Mouse (Mus musculus): ENCODE measurements around the gene Msmp. TPM values are rescaled to one million over a fixed set of nuclear protein-coding genes. Genes with fewer than 3 reads are reported as not detected.

Msmp gene
- polyA plus RNA-seq, 1 experiment from 2014 or later, result 1.5 TPM

DNA sequence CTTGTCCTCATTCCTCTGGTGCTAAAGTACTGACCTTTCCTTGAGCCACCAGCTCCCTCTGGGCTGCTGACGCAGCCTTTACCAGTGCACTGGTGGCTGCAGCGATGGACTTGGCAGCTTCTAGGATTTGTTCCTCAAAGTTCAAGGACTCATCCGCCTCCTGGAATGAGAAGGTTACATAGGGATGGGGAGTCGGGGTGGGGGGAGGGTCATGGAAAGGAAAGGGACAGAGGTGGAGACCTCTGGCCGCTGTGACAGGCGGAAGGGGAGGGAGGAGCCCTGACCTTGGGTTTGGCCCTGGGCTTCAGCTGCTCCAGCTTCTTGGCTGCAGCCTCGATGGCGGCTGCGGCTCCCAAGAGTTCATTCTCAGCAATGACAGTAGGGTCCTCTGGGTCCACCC, 51.0 kb downstream of the Msmp start:
- Histone ChIP-seq H3K9ac (replicated peaks) (no peak overlapping the region), H3K4me1 (peaks cover 11% of the 10 kb centered on the region; the same call in 1 of the 2 replicates), H3K9me3 (replicated peaks) (no peaks in the 10 kb centered on the region), H3K4me3 (replicated peaks) (no peak overlapping the region), H3K27ac (replicated peaks) (no peak overlapping the region), H3K36me3 (peaks cover 72% of the 10 kb centered on the region), H3K4me2 (no peak overlapping the region), H3K27me3 (replicated peaks) (no peaks in the 10 kb centered on the region)
- 94% methylated on average over 9 of the region's 9 CpGs for WGBS
- ATAC-seq (ENCODE audit: low FRiP score), result no peak

Small RNA genes within 50 kb of the gene (microRNA-seq; reads per million reads assigned to microRNA genes)
- not detected for gene Gm25262

Other genes starting within 250 kb of the Msmp start
- 69.2 and 82.7 TPM in 2 replicates for gene Rusc2, start 202.5 kb downstream of the Msmp start, polyA plus RNA-seq (2015; fragmentation: Nextera tagmentation; extraction: Ambion mirVana)
- 1.7 and 2.6 TPM in 2 replicates for gene Fam166b, start 155.4 kb downstream of the Msmp start, polyA plus RNA-seq (2015; fragmentation: Nextera tagmentation; extraction: Ambion mirVana)
- gene Tesk1, start 142.6 kb downstream of the Msmp start, polyA plus RNA-seq (2015; fragmentation: Nextera tagmentation; extraction: Ambion mirVana), result 9.7 and 14.1 TPM in 2 replicates
- gene Cd72, start 129.9 kb downstream of the Msmp start, polyA plus RNA-seq (2015; fragmentation: Nextera tagmentation; extraction: Ambion mirVana), result 4.3 and 6.7 TPM in 2 replicates
- 1.9 TPM in 1 of 2 replicates, not detected in the other for gene Sit1, start 100.8 kb downstream of the Msmp start, polyA plus RNA-seq (2015; fragmentation: Nextera tagmentation; extraction: Ambion mirVana)
- gene Ccdc107, start 91.6 kb downstream of the Msmp start, polyA plus RNA-seq (2015; fragmentation: Nextera tagmentation; extraction: Ambion mirVana), result 88.9 and 89.8 TPM in 2 replicates
- 5.9 and 15.4 TPM in 2 replicates for gene Arhgef39, start 84.8 kb downstream of the Msmp start, polyA plus RNA-seq (2015; fragmentation: Nextera tagmentation; extraction: Ambion mirVana)
- gene Car9, start 77.5 kb downstream of the Msmp start, polyA plus RNA-seq (2015; fragmentation: Nextera tagmentation; extraction: Ambion mirVana), result 0.17 and 1.3 TPM in 2 replicates
- 51.4 and 85.4 TPM in 2 replicates for gene Tpm2, start 60.7 kb downstream of the Msmp start, polyA plus RNA-seq (2015; fragmentation: Nextera tagmentation; extraction: Ambion mirVana)
- gene Creb3, start 22.2 kb downstream of the Msmp start, polyA plus RNA-seq (2015; fragmentation: Nextera tagmentation; extraction: Ambion mirVana), result 80.8 and 82.0 TPM in 2 replicates
- 63.5 and 70.8 TPM in 2 replicates for gene Tln1, start 21.8 kb downstream of the Msmp start, polyA plus RNA-seq (2015; fragmentation: Nextera tagmentation; extraction: Ambion mirVana)
- gene Rgp1, start 5.8 kb downstream of the Msmp start, polyA plus RNA-seq (2015; fragmentation: Nextera tagmentation; extraction: Ambion mirVana), result 22.0 and 23.9 TPM in 2 replicates
- 48.1 and 54.5 TPM in 2 replicates for gene Gba2, start 5.6 kb downstream of the Msmp start, polyA plus RNA-seq (2015; fragmentation: Nextera tagmentation; extraction: Ambion mirVana)
- gene Npr2, start 47.4 kb upstream of the Msmp start, polyA plus RNA-seq (2015; fragmentation: Nextera tagmentation; extraction: Ambion mirVana), result 12.9 and 16.1 TPM in 2 replicates
- 4.1 and 4.3 TPM in 2 replicates for gene Spag8, start 69.1 kb upstream of the Msmp start, polyA plus RNA-seq (2015; fragmentation: Nextera tagmentation; extraction: Ambion mirVana)
- gene Hint2, start 72.0 kb upstream of the Msmp start, polyA plus RNA-seq (2015; fragmentation: Nextera tagmentation; extraction: Ambion mirVana), result 77.5 and 78.9 TPM in 2 replicates
- gene Tmem8b, start 84.5 kb upstream of the Msmp start, polyA plus RNA-seq (2015; fragmentation: Nextera tagmentation; extraction: Ambion mirVana), result 9.1 and 12.4 TPM in 2 replicates
- gene Fam221b, start 84.7 kb upstream of the Msmp start, polyA plus RNA-seq (2015; fragmentation: Nextera tagmentation; extraction: Ambion mirVana), result 1.5 and 1.6 TPM in 2 replicates
- 0.08 TPM in 1 of 2 replicates, not detected in the other for gene Olfr70, start 116.3 kb upstream of the Msmp start, polyA plus RNA-seq (2015; fragmentation: Nextera tagmentation; extraction: Ambion mirVana)
- not detected in 2 replicates for gene Olfr71, start 125.8 kb upstream of the Msmp start, polyA plus RNA-seq (2015; fragmentation: Nextera tagmentation; extraction: Ambion mirVana)
- gene Hrct1, start 142.7 kb upstream of the Msmp start, polyA plus RNA-seq (2015; fragmentation: Nextera tagmentation; extraction: Ambion mirVana), result 0.24 and 0.45 TPM in 2 replicates
- 0.05 and 0.06 TPM in 2 replicates for gene Spaar, start 145.5 kb upstream of the Msmp start, polyA plus RNA-seq (2015; fragmentation: Nextera tagmentation; extraction: Ambion mirVana)
- gene Olfr159, start 186.5 kb upstream of the Msmp start, polyA plus RNA-seq (2015; fragmentation: Nextera tagmentation; extraction: Ambion mirVana), result not detected in 2 replicates
- not detected in 2 replicates for gene Olfr156, start 239.4 kb upstream of the Msmp start, polyA plus RNA-seq (2015; fragmentation: Nextera tagmentation; extraction: Ambion mirVana)